Mouse (Mus musculus): ENCODE data around the gene Fam163b. TPM values are rescaled to one million over a fixed set of nuclear protein-coding genes. Genes with fewer than 3 reads are reported as not detected.

The Fam163b gene
- total RNA-seq (2023) = not detected

DNA sequence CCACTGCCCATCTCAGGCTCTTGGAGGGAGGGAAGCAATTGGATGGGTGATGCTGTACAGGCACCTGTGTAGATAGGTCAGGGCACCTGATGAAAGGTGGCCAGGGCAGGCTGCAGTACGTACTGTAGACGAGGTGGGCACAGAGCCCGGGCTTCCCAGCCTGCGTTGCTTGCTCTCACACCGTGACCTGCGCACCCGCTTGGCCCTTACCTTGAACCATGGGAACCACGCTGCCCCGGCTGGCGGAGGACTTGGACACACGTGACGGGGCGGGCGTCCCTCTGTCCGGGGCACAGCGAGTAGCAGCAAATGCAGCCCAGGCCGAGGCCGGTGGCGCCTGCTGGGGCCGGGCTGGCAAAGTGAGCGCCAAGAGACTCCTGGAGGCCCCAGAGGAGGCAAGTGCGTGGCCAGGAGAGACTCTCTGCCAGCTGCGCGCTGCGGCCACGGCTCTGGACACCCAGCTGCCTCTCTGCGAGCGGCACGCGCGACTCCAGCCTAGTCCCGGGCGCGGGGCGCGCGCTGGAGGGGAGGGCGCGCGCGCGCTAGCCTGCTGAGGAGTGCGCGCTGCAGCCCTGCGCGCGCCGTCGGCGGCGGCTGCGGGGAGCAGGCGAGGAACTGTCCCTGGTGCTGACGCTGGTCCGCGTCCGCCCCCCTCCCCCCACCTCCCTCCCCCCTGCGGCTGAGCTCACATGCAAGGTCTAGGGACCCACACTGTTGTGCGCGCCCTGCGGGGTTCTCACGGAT is at the start of gene Fam163b:
Fam163b (minus strand) TSS at position 542 of the 744 bp plus-strand sequence.

DNA sequence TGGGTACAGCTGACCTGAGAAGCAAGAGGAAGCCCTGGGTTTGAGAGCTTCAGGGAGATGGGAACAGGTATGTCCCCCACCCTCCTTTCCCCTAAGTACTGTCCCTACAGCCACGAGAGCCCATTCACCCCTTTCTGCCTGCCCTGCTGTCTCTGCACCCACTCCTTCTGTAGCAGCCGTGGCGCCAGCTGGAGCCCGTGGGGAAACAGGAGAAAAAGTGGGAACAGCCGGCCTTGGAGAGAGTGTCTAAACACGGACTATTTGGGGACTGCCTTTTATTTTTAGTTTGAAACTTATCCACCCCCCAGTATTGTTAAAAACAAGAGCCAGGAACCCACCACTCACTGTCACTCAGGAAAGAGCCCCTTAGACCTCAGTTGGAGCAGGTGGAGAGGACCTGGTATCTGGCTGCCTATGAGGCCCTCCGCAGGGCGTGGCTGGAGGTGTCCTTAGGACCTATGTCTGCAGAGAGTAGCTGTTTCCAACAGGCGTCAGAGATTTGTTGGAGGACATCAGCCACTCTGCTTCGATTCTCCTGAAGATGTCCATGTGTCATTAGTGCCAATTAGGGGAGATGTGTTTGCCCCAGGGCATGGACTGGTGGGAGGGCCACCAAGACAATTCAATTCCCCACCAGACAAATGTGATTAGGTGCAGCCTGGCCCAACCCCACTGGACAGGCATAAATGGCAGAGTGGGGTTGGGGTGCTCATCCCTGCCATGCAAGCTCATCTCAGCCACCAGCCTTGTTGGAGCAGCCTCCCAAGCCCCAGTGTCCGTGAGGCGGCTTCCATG is 22.7 kb upstream of the Fam163b start, which contains the start of gene Dbh:
Dbh (plus strand) TSS at position 438 of the 795 bp plus-strand sequence.

DNA sequence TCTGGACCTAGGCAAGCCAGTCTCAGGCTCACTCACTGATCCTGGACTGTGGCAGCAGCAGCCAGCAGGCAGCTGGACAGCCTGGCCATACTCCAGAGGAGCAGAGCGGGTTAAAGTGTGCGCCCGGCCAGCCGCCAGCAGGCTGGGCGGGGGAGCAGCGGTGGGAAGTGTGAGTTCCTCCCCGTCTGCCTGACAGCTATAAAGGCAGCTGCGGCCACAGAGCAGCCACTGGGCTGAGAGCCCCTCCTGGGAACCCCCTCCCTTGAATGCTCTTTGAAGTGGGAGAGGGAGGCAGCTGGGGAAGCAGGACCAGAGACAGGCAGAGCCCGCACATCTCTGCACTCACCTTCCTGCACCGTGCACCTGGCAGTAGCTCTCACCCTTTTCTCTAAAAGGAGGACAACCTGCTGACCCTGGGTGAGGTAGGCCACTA is 63.1 kb downstream of the Fam163b start, which contains the start of gene Adamtsl2:
Adamtsl2 (plus strand) TSS at position 228 of the 433 bp plus-strand sequence.

DNA sequence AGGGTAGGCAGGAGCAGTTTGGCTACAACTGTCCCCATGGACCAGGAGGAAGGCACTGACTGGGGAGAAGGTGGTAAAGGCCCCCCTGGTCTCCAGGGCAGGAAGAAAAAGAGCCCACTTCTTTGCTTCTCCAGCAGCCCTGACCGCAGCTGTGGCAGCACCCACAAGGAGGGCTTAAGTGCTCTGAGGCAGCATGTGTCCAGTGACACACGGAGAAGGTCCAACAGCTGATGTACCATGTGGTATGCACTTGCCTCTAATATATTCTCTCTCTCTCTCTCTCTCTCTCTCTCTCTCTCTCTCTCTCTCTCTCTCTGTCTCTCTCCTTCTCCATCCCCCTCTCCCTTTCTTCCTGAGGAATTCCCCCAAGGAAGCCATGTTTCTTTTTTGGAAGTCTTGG is 70.3 kb downstream of the Fam163b start, which contains the start of gene Mymk:
Mymk (minus strand) TSS at position 202 of the 400 bp plus-strand sequence.

Other genes starting within 250 kb of the Fam163b start
- gene Surf6, start 239.6 kb downstream of the Fam163b start, total RNA-seq (2023) = 10 to 100 TPM; 66.6 to 79.3 TPM
- 10 to 100 TPM; 21.7 to 25.8 TPM for gene Med22, start 231.8 kb downstream of the Fam163b start, total RNA-seq (2023)
- 100 to 1,000 TPM; 882 to 950 TPM for gene Rpl7a, start 231.7 kb downstream of the Fam163b start, total RNA-seq (2023)
- gene Surf2, start 226.1 kb downstream of the Fam163b start, total RNA-seq (2023) = 10 to 100 TPM; 57.0 to 61.8 TPM
- gene Surf1, start 226.0 kb downstream of the Fam163b start, total RNA-seq (2023) = 10 to 100 TPM; 62.7 to 72.0 TPM
- gene Surf4, start 208.6 kb downstream of the Fam163b start, total RNA-seq (2023) = 10 to 100 TPM; 80.8 to 82.9 TPM
- not detected for gene Stkld1, start 208.4 kb downstream of the Fam163b start, total RNA-seq (2023)
- 100 to 1,000 TPM in 1 of 2 experiments, 10 to 100 TPM in 1; 96.5 to 103 TPM for gene Rexo4, start 178.1 kb downstream of the Fam163b start, total RNA-seq (2023)
- not detected for gene Adamts13, start 169.1 kb downstream of the Fam163b start, total RNA-seq (2023)
- 10 to 100 TPM; 35.4 TPM for gene Cacfd1, start 132.6 kb downstream of the Fam163b start, total RNA-seq (2023)
- gene Slc2a6, start 114.5 kb downstream of the Fam163b start, total RNA-seq (2023) = under 1 TPM; 0.53 to 0.82 TPM
- not detected for gene Mymk, start 70.3 kb downstream of the Fam163b start, total RNA-seq (2023)
- gene Adamtsl2, start 63.1 kb downstream of the Fam163b start, total RNA-seq (2023) = 1 to 10 TPM in 1 of 2 experiments, under 1 TPM in 1; 0.52 to 1.0 TPM
- not detected for gene Dbh, start 22.7 kb upstream of the Fam163b start, total RNA-seq (2023)
- gene Sardh, start 105.8 kb upstream of the Fam163b start, total RNA-seq (2023) = under 1 TPM in 1 of 2 experiments, not detected in 1; 0.27 TPM

All from T-cell, adult 66 days (primary cell).